Mouse (Mus musculus) CH12.LX (cell line): ENCODE data around the gene Ikbip. TPM values are rescaled to one million over a fixed set of nuclear protein-coding genes. Genes with fewer than 3 reads are reported as not detected.

Source experiments
- DNase-seq: peaks from one replicate; pipeline ENCODE4 v3.0.0-alpha.2; 2013; ENCODE audit errors: extremely low read depth
- H3K27ac ChIP-seq: 2 replicates; pipeline ENCODE4 v1.5.1; 2012; ENCODE audit warnings: low read depth, mild to moderate bottlenecking, control low read depth, moderate library complexity; ENCODE audit not compliant: insufficient read depth
- H3K27me3 ChIP-seq: replicated peaks from 2 replicates; pipeline ENCODE3; 2012; ENCODE audit warnings: inconsistent platforms
- H3K36me3 ChIP-seq, 2 experiments: replicated peaks in 1 of 2; 2 replicates each; pipeline versions ENCODE3 to v1.6.1; 2012; ENCODE audit warnings: inconsistent platforms in 1 of 2, low read length in 1 of 2, mild to moderate bottlenecking in 1 of 2, mixed read lengths in 1 of 2, moderate library complexity in 1 of 2; ENCODE audit not compliant: control insufficient read depth in 1 of 2, insufficient read depth in 1 of 2
- H3K4me1 ChIP-seq, 2 experiments: 2 replicates each; pipeline ENCODE4 v1.6.1; 2012; ENCODE audit warnings: inconsistent platforms in 1 of 2, moderate library complexity in 1 of 2; ENCODE audit not compliant: insufficient read depth in 2 of 2, control insufficient read depth in 1 of 2
- H3K4me2 ChIP-seq: 2 replicates; pipeline ENCODE4 v1.6.1; 2012; ENCODE audit warnings: low read depth, mild to moderate bottlenecking, control low read depth; ENCODE audit not compliant: poor library complexity, insufficient read depth, severe bottlenecking
- H3K4me3 ChIP-seq, 3 experiments: fragments of 150-350 bp in 1 of 3; sonication (generic) in 1 of 3; replicated peaks in 1 of 3; 2 replicates each; pipeline versions ENCODE3 to v1.5.1; 2011 to 2012; ENCODE audit warnings: low read depth in 2 of 3, low read length in 2 of 3, mild to moderate bottlenecking in 2 of 3, moderate library complexity in 2 of 3, control low read depth in 1 of 3, improper control_type of control experiment in 1 of 3, inconsistent platforms in 1 of 3, mixed read lengths in 1 of 3; ENCODE audit not compliant: poor library complexity in 1 of 3
- H3K79me2 ChIP-seq: replicated peaks from 2 replicates; pipeline ENCODE4 v1.6.1; 2012; ENCODE audit warnings: mild to moderate bottlenecking, moderate library complexity; ENCODE audit not compliant: control insufficient read depth, poor library complexity, insufficient read depth, severe bottlenecking; ENCODE audit errors: extremely low read depth
- H3K9ac ChIP-seq: 2 replicates; pipeline ENCODE4 v1.6.1; 2012; ENCODE audit warnings: low read depth, mild to moderate bottlenecking, control low read depth, moderate library complexity; ENCODE audit not compliant: insufficient read depth
- H3K9me3 ChIP-seq: replicated peaks from 2 replicates; pipeline ENCODE3; 2012; ENCODE audit warnings: low read length, inconsistent platforms, mixed read lengths
- BHLHE40 ChIP-seq: IDR thresholded peaks from 2 replicates; pipeline ENCODE4 v1.6.1; 2011; ENCODE audit warnings: mild to moderate bottlenecking, low read depth, low read length, improper control_type of control experiment
- CHD1 ChIP-seq: IDR thresholded peaks from 2 replicates; pipeline ENCODE4 v1.6.1; 2012; ENCODE audit warnings: low read depth, low read length, improper control_type of control experiment, inconsistent platforms
- CHD2 ChIP-seq: IDR thresholded peaks from 2 replicates; pipeline ENCODE4 v1.6.1; 2011; ENCODE audit warnings: low read length, improper control_type of control experiment
- CTCF ChIP-seq, 2 experiments: IDR thresholded peaks in 1 of 2; conservative IDR thresholded peaks in 1 of 2; 2 replicates each; pipeline ENCODE4 v1.5.1; 2011 to 2012; ENCODE audit warnings: low read depth in 2 of 2, low read length in 2 of 2, improper control_type of control experiment in 1 of 2, inconsistent platforms in 1 of 2, mild to moderate bottlenecking in 1 of 2, moderate library complexity in 1 of 2
- ELF1 ChIP-seq: IDR thresholded peaks from 2 replicates; pipeline ENCODE4 v1.6.1; 2014; ENCODE audit warnings: low read depth, mild to moderate bottlenecking, inconsistent platforms, low read length, improper control_type of control experiment
- ETS1 ChIP-seq: conservative IDR thresholded peaks from 2 replicates; pipeline ENCODE4 v1.6.1; 2012; ENCODE audit warnings: low read depth, mild to moderate bottlenecking, inconsistent platforms, low read length, improper control_type of control experiment, moderate library complexity
- HCFC1 ChIP-seq: IDR thresholded peaks from 2 replicates; pipeline ENCODE4 v1.6.1; 2012; ENCODE audit warnings: low read depth, mild to moderate bottlenecking, inconsistent platforms, low read length, improper control_type of control experiment
- IRF4 ChIP-seq: IDR thresholded peaks from 2 replicates; pipeline ENCODE4 v1.6.1; 2014; ENCODE audit warnings: low read depth, mild to moderate bottlenecking, inconsistent platforms, low read length, improper control_type of control experiment
- JUN ChIP-seq: IDR thresholded peaks from 2 replicates; pipeline ENCODE4 v1.6.1; 2011; ENCODE audit warnings: low read depth, mild to moderate bottlenecking, low read length, improper control_type of control experiment, moderate library complexity; ENCODE audit not compliant: insufficient read depth
- JUND ChIP-seq: conservative IDR thresholded peaks from 2 replicates; pipeline ENCODE4 v1.6.1; 2011; ENCODE audit warnings: low read depth, low read length, improper control_type of control experiment
- MAFK ChIP-seq: IDR thresholded peaks from 2 replicates; pipeline ENCODE4 v1.6.1; 2011; ENCODE audit warnings: low read length, improper control_type of control experiment; ENCODE audit not compliant: insufficient replicate concordance
- MAX ChIP-seq: IDR thresholded peaks from 2 replicates; pipeline ENCODE4 v1.6.1; 2011; ENCODE audit warnings: low read length, improper control_type of control experiment
- MAZ ChIP-seq: IDR thresholded peaks from 2 replicates; pipeline ENCODE4 v1.6.1; 2012; ENCODE audit warnings: low read depth, mild to moderate bottlenecking, inconsistent platforms, low read length, improper control_type of control experiment, moderate library complexity
- MEF2A ChIP-seq: IDR thresholded peaks from 2 replicates; pipeline ENCODE4 v1.6.1; 2014; ENCODE audit warnings: low read depth, mild to moderate bottlenecking, inconsistent platforms, low read length, improper control_type of control experiment, borderline replicate concordance
- MXI1 ChIP-seq: IDR thresholded peaks from 2 replicates; pipeline ENCODE4 v1.6.1; 2011; ENCODE audit warnings: mild to moderate bottlenecking, low read depth, low read length, improper control_type of control experiment
- MYC ChIP-seq: IDR thresholded peaks from 2 replicates; pipeline ENCODE4 v1.6.1; 2011; ENCODE audit warnings: low read depth, mild to moderate bottlenecking, improper control_type of control experiment, low read length
- NELFE ChIP-seq: IDR thresholded peaks from 2 replicates; pipeline ENCODE4 v1.6.1; 2011; ENCODE audit warnings: low read depth, low read length, improper control_type of control experiment
- NRF1 ChIP-seq: IDR thresholded peaks from 2 replicates; pipeline ENCODE4 v1.6.1; 2014; ENCODE audit warnings: low read depth, mild to moderate bottlenecking, inconsistent platforms, low read length, improper control_type of control experiment, moderate library complexity
- PAX5 ChIP-seq: IDR thresholded peaks from 2 replicates; pipeline ENCODE4 v1.6.1; 2012; ENCODE audit warnings: low read length, inconsistent platforms, mixed read lengths
- POLR2A ChIP-seq: IDR thresholded peaks from 2 replicates; pipeline ENCODE4 v1.6.1; 2011; ENCODE audit warnings: low read depth, mild to moderate bottlenecking, improper control_type of control experiment, low read length
- POLR2AphosphoS2 ChIP-seq: IDR thresholded peaks from 2 replicates; pipeline ENCODE4 v1.6.1; 2011; ENCODE audit warnings: low read depth, low read length, improper control_type of control experiment
- RCOR1 ChIP-seq: conservative IDR thresholded peaks from 2 replicates; pipeline ENCODE4 v1.6.1; 2012; ENCODE audit warnings: low read depth, mild to moderate bottlenecking, inconsistent platforms, low read length, improper control_type of control experiment
- SIN3A ChIP-seq: IDR thresholded peaks from 2 replicates; pipeline ENCODE4 v1.6.1; 2012; ENCODE audit warnings: low read length, improper control_type of control experiment, inconsistent platforms
- TBP ChIP-seq: conservative IDR thresholded peaks from 2 replicates; pipeline ENCODE4 v1.6.1; 2011; ENCODE audit warnings: low read depth, low read length, improper control_type of control experiment
- TCF12 ChIP-seq: IDR thresholded peaks from 2 replicates; pipeline ENCODE4 v1.6.1; 2014; ENCODE audit warnings: low read depth, mild to moderate bottlenecking, inconsistent platforms, low read length, improper control_type of control experiment
- UBTF ChIP-seq: IDR thresholded peaks from 2 replicates; pipeline ENCODE4 v1.6.1; 2012; ENCODE audit warnings: low read depth, mild to moderate bottlenecking, inconsistent platforms, low read length, improper control_type of control experiment, moderate library complexity
- USF1 ChIP-seq: IDR thresholded peaks from 2 replicates; pipeline ENCODE4 v1.6.1; 2014; ENCODE audit warnings: low read depth, mild to moderate bottlenecking, inconsistent platforms, low read length, improper control_type of control experiment
- USF2 ChIP-seq: conservative IDR thresholded peaks from 2 replicates; pipeline ENCODE4 v1.6.1; 2011; ENCODE audit warnings: low read depth, low read length, improper control_type of control experiment
- ZC3H11A ChIP-seq: IDR thresholded peaks from 2 replicates; pipeline ENCODE4 v1.6.1; 2012; ENCODE audit warnings: low read depth, mild to moderate bottlenecking, inconsistent platforms, low read length, improper control_type of control experiment
- ZKSCAN1 ChIP-seq: IDR thresholded peaks from 2 replicates; pipeline ENCODE4 v1.6.1; 2012; ENCODE audit warnings: low read depth, inconsistent platforms, low read length, improper control_type of control experiment, borderline replicate concordance
- ZMIZ1 ChIP-seq: IDR thresholded peaks from 2 replicates; pipeline ENCODE4 v1.6.1; 2012; ENCODE audit warnings: low read depth, mild to moderate bottlenecking, inconsistent platforms, low read length, improper control_type of control experiment
- ZNF384 ChIP-seq: IDR thresholded peaks from 2 replicates; pipeline ENCODE4 v1.6.1; 2012; ENCODE audit warnings: low read depth, low read length, improper control_type of control experiment, inconsistent platforms
- dilution Hi-C: fragments of 300-500 bp; cut with MboI; formaldehyde crosslinking; loops from 2 replicates; pipeline ENCODE4 v1.14.3; 2020; ENCODE audit warnings: low sequenced_read_pairs; ENCODE audit not compliant: extremely low pct_unique_long_range_greater_than_20kb, extremely low pct_ligation_motif_present
- in situ Hi-C: fragments of 300-500 bp; cut with MboI; formaldehyde crosslinking; loops from 3 replicates; pipeline ENCODE4 v1.14.3; 2019; ENCODE audit warnings: low sequenced_read_pairs, low pct_ligation_motif_present, low pct_unique_long_range_greater_than_20kb, mixed read lengths
- polyA plus RNA-seq: library from polyadenylated mRNA; unstranded; fragments of >175 nt; gene quantifications from 2 replicates; pipeline ENCODE4 v1.2.1, GENCODE M21; 2012; ENCODE audit warnings: low read depth; ENCODE audit not compliant: insufficient read length
- total RNA-seq, 2 experiments: library from RNA; depleted of rRNA; stranded (reverse); fragments of 300-350 nt in 1 of 2; fragments of >200 nt in 1 of 2; gene quantifications; 2 replicates each; pipeline ENCODE4 v1.2.3; 2012 to 2014

Ikbip gene
- total and polyA plus RNA-seq, 3 experiments = 2.1 to 7.2 (median 6.0) TPM

DNA sequence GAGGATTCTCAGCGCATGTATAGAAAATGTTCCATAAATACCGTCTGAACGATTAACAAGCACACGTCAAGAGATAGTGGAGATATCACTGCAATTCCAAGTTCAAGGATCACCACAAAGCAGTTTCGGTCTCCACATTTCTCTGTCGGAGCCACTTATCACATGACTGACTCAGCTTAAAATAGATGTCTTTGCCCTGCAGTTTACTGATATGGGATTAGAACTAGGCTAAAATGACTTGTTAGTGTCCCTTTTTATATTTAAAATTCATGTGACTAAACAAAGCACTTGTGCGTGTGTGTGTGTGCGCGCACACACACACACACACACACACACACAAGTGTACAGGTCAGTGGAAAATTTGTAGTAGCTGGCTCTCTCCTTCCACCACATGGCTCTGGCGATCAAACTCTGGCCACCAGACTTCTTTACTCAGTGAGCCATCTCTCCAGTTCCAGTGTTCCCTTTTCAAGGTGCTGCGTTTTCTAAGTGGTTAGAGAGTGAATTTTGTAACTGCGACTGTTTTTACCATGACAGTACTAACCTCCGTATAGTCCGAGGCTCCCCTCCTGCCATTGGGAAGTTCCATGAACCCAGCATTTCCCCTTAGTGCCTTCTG lies 56.5 kb downstream of the Ikbip start:
- no peak overlapping the region for H3K9ac ChIP-seq
- no peaks in the 10 kb centered on the region for H3K9me3 ChIP-seq
- H3K4me3 ChIP-seq = no peak overlapping the region
- TF ChIP-seq MXI1 = 0 out of 2 replicates have a peak, but pooled peaks have one; percentile 29
- no peak for TF ChIP-seq ZKSCAN1
- no peak for TF ChIP-seq IRF4
- TF ChIP-seq SIN3A = no peak
- no peak for DNase-seq
- peaks cover 0 to 31% of the 10 kb centered on the region in 2 experiments; a peak in 3 of 4 replicates for H3K4me1 ChIP-seq
- peaks cover 0 to 2% of the 10 kb centered on the region in 2 experiments for H3K36me3 ChIP-seq
- H3K27me3 ChIP-seq = no peaks in the 10 kb centered on the region
- no peak overlapping the region for H3K27ac ChIP-seq
- dilution Hi-C loops = no loop called here
- H3K4me2 ChIP-seq = no peak overlapping the region
- H3K79me2 ChIP-seq = no peaks in the 10 kb centered on the region
- in situ Hi-C loops = no loop called here

DNA sequence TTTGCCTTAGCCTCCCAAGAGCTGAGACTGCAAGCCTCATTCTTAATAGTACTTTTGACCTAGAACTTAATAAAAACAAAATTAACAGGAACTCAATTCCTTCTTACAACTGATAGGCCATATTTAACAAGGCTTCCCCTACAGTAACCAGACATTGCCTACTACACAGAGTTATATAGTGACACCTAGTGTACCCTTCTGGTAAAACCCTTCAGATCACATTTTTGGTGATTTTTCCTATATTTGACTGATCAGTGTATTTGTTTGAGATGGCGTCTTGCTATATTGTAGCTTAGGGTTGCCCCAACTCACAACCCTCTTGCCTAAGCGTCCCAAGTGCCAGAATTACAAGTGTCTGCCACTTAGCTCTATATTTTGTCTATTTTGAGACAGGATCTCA lies 58.8 kb downstream of the Ikbip start:
- Histone ChIP-seq H3K36me3 (peaks cover 9 to 15% of the 10 kb centered on the region in 2 experiments), H3K4me3 (no peak overlapping the region), H3K9ac (no peak overlapping the region), H3K27me3 (no peaks in the 10 kb centered on the region), H3K27ac (no peak overlapping the region), H3K79me2 (no peaks in the 10 kb centered on the region), H3K4me1 (peaks cover 0 to 31% of the 10 kb centered on the region in 2 experiments; a peak in 3 of 4 replicates), H3K9me3 (no peaks in the 10 kb centered on the region), H3K4me2 (no peak overlapping the region)
- in situ Hi-C loops = loop anchor here (5.0 to 10.0 kb wide), 2 partner anchors 64 to 417 kb away; no protein-coding TSS in a partner anchor
- dilution Hi-C loops = no loop called here
- peak; percentile 75 for DNase-seq
- TF ChIP-seq ELF1 (no peak), POLR2A (no peak), SIN3A (0 out of 2 replicates have a peak, but pooled peaks have one; percentile 33), ZNF384 (no peak), ZC3H11A (peak; percentile 61; the same call in 1 of the 2 replicates), JUND (no peak), JUN (no peak), MXI1 (no peak), NRF1 (no peak), MAFK (no peak), CTCF (conservative IDR thresholded peaks at IDR 0.05 in 1 of 2, IDR thresholded peaks at IDR 0.05 in 1 of 2; ENCODE audit: low read depth in 2 of 2, low read length in 2 of 2) (peak; percentile 15 to 88; a peak in 3 of 4 replicates), CHD2 (no peak), USF1 (no peak), POLR2AphosphoS2 (no peak), MAZ (no peak), BHLHE40 (no peak), MAX (0 out of 2 replicates have a peak, but pooled peaks have one; percentile 17), HCFC1 (no peak), MEF2A (no peak), IRF4 (no peak), RCOR1 (no peak), PAX5 (no peak), CHD1 (no peak), ETS1 (no peak), ZMIZ1 (no peak), UBTF (no peak), MYC (peak; percentile 63; the same call in 1 of the 2 replicates), TCF12 (0 out of 2 replicates have a peak, but pooled peaks have one; percentile 18), TBP (no peak), USF2 (no peak), NELFE (0 out of 2 replicates have a peak, but pooled peaks have one; percentile 28)
